12 mouse cellular contexts compared by ENCODE assay signal in the genomic region with DNA sequence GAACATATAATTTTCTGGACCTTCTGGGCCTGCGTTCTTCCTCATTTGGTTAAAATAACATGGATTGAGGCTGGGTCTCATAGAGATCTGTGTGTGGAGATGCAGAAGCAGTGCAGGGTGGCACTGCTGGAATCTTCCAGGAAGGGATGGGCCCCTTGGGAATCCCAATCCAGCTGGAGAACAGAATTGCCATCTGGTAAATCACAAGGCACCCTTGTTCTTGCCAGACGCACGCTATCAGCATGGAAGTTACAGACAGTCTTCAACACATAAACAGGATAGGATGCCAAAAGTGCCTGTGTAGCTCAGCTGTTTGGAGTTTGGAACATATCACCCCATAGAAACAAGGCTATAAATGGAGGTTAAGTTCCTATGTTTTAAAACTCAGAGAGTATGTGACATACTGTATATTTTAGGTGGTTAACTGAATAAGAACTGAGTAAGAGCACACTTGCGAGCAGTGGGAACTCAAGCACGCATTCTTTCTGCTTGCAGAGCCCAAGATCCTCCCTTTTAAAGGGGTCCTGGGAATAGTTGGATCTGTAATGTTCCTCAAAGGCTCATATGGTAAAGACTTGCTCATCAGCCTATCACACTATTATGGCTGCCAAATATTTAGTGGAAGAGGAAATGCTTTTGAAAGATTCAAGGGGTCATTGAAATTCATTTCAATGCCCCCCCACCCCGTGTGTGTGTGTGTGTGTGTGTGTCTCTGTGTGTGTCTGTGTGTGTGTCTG.
A peak's percentile ranks its signal among the peaks of the same experiment; 100 is the strongest.
DNase-seq lines count a peak whose midpoint lies in the region; ATAC-seq and TF ChIP-seq lines count a peak whose summit lies in the region.
"Had no signal": no experiment of that assay in that cellular context is flagged by ENCODE, and none has a peak within 500 bp of the region (broad histone marks: within the 10 kb centered on the region; RNA-seq: fewer than 3 reads in every experiment).

No protein-coding gene starts in this region.

- no peak overlapping the region for H3K4me3 ChIP-seq in lung, embryonic 14.5 days (ENCODE audit: low read depth, low read length)
- H3K4me3 ChIP-seq: midbrain, embryonic 12.5 days had no signal

- WGBS in lung, embryonic 14.5 days, result 55% methylated on average over 6 of the region's 6 CpGs

- no peak overlapping the region for H3K27ac ChIP-seq in lung, embryonic 14.5 days (ENCODE audit: low read depth)
- H3K27ac ChIP-seq: midbrain, embryonic 12.5 days had no signal

- DNase-seq in embryo, embryonic 10.5 days (ENCODE audit: low spot score), result peak; percentile 1
- DNase-seq in embryo, embryonic 10 days (ENCODE audit: low spot score), result no peak
- peak; percentile 3 for DNase-seq in urinary bladder, postnatal 14 days (ENCODE audit: low spot score)
- DNase-seq in urinary bladder, postnatal 10 days (ENCODE audit: low spot score), result no peak
- DNase-seq in lung, embryonic 14.5 days, result peak; percentile 78
- DNase-seq in adrenal gland, postnatal 14 days, result no peak
- no peak for DNase-seq in B cell, adult 2 months
- DNase-seq in spleen, adult 12 weeks (ENCODE audit: low spot score), result no peak
- DNase-seq: cerebellum, adult 8-10 months; gastrocnemius, postnatal 25 days; thymus, postnatal 4 days had no signal

- TF ChIP-seq CTCF in lung, embryonic 14.5 days (IDR thresholded peaks at IDR 0.05; ENCODE audit: low read depth), result no peak

- H3K4me2 ChIP-seq in lung, embryonic 14.5 days, result no peak overlapping the region
- H3K4me2 ChIP-seq: midbrain, embryonic 12.5 days had no signal

- no peaks in the 10 kb centered on the region for H3K9me3 ChIP-seq in lung, embryonic 14.5 days (ENCODE audit: low read depth, low read length)
- H3K9me3 ChIP-seq: midbrain, embryonic 12.5 days had no signal

- H3K36me3 ChIP-seq in lung, embryonic 14.5 days (ENCODE audit: insufficient read depth), result no peaks in the 10 kb centered on the region
- H3K36me3 ChIP-seq: midbrain, embryonic 12.5 days had no signal

- ATAC-seq in lung, embryonic 14.5 days (ENCODE audit: insufficient read depth), result peak; percentile 94

- H3K27me3 ChIP-seq in lung, embryonic 14.5 days (ENCODE audit: insufficient read depth, low read length), result no peaks in the 10 kb centered on the region
- H3K27me3 ChIP-seq: midbrain, embryonic 12.5 days had no signal

- no peaks in the 10 kb centered on the region for H3K4me1 ChIP-seq in lung, embryonic 14.5 days (ENCODE audit: insufficient read depth)
- H3K4me1 ChIP-seq: midbrain, embryonic 12.5 days had no signal

- no peak overlapping the region for H3K9ac ChIP-seq in lung, embryonic 14.5 days
- H3K9ac ChIP-seq: midbrain, embryonic 12.5 days had no signal

Comparison
In these comparisons a context has a peak if more than half of its experiments do, and no peak if none do; other contexts are left out.
1. DNase-seq: peak in embryo, embryonic 10.5 days (single experiment), urinary bladder, postnatal 14 days (single experiment) and lung, embryonic 14.5 days (single experiment); none in embryo, embryonic 10 days (single experiment), urinary bladder, postnatal 10 days (single experiment), adrenal gland, postnatal 14 days (single experiment), B cell, adult 2 months (0 of 2) and spleen, adult 12 weeks (single experiment).